Mouse (Mus musculus) brain, embryonic 14.5 days (tissue): Measurements from ENCODE around the gene Col8a2. TPM values are rescaled to one million over a fixed set of nuclear protein-coding genes. Genes with fewer than 3 reads are reported as not detected.

Experiments
- DNase-seq: peaks from one replicate; pipeline ENCODE4 v3.0.0-alpha.2; 2011; ENCODE audit warnings: low read depth
- CTCF ChIP-seq: fragments of 200-500 bp; IDR thresholded peaks from 2 replicates; pipeline ENCODE4 v1.5.1; 2012; ENCODE audit warnings: inconsistent platforms, mild to moderate bottlenecking, moderate library complexity, borderline replicate concordance; ENCODE audit not compliant: insufficient read depth, insufficient read length; ENCODE audit errors: extremely low read depth
- POLR2A ChIP-seq: fragments of 200-500 bp; IDR thresholded peaks from 2 replicates; pipeline ENCODE4 v1.6.1; 2012; ENCODE audit warnings: mild to moderate bottlenecking, inconsistent platforms, borderline replicate concordance; ENCODE audit not compliant: poor library complexity, insufficient read depth, insufficient read length, severe bottlenecking; ENCODE audit errors: extremely low read depth
- polyA plus RNA-seq: library from polyadenylated mRNA; depleted of rRNA; stranded (reverse); fragments of >200 nt; gene quantifications from 2 replicates; pipeline ENCODE4 v1.2.3, GENCODE M21; 2012

The Col8a2 gene
- polyA plus RNA-seq, 1 experiment: 6.4 TPM

DNA sequence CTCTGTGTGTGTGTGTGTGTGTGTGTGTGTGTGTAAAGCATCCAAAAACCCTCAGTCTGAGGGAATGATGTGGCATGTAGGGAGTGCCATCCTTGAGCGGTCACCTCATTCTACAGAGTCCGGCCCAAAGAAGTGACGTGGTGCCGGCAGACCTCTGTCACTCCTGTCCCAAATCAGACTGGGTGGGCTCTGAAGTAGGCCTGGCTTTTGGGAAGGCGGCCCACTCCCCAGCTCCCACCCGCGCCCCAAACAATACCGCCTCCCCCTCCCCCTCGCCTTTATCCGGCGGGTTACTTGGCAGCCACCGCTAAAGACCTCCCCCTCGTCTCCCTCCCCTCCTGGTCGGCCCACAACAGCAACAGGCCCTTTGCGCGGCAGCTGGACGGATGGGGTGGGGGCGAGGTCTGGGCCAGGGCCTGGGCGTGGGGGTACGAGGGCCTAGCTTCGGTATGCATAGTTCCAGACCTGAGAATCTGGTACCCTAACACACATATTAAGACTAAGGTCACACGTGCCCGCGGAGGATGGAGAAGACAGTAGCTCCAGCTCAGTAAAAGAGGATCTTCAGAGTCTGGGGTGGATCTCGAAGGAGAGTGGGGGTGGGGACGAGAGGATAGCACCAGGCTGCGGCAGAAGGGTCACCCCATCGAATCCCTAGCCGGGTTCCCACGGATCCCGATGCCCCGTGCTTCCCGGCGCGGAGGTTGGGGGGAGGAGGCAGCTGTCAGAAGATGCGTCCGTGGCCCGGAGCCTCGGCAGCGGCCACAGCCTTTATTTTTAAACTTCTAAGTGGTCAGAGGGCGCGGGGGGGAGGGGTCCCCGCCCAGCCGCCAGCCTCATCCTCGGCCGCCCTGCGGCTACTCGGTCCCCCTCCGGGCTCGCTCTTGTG is 31.2 kb upstream of the Col8a2 start:
- DNase-seq: peak; percentile 91
- no peak for TF ChIP-seq CTCF
- no peak for TF ChIP-seq POLR2A

- peak; percentile 94 for DNase-seq
- TF ChIP-seq CTCF: no peak
- peak; percentile 78; the same call in 1 of the 2 replicates for TF ChIP-seq POLR2A
Observed at GRCm38 (mm10) chr4:126256131-126256791, 30.3 kb upstream of the Col8a2 start, which contains the start of gene Map7d1. Gene Map7d1 (minus strand): TSS chr4:126256343.

GRCm38 (mm10) chr4:126256967-126257881 is 29.4 kb upstream of the Col8a2 start:
- TF ChIP-seq CTCF (no peak), POLR2A (no peak)

DNA sequence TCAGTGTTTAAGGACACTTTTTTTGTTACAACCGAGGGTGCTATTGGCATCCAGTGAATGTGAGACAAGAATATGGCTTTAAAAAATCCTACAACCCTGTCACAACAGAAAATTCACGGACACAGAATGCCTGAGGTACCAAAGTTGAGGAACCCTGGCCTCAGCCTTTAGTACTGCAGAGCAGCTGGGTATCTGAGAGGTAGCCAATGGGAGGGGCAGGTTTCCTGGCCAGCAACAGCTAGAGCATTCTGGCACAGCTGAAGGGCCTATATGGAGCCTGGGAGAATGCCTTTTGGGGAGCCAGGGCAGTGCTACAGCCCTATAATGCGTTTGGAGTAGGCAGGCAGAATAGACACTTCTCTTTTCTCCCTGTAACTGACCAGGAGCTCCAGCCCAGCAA is 27.5 kb upstream of the Col8a2 start:
- DNase-seq: peak; percentile 35
- TF ChIP-seq CTCF (no peak), POLR2A (no peak)

More at GRCm38 (mm10) chr4:126256967-126257881, 29.4 kb upstream of the Col8a2 start:
- DNase-seq: no peak

DNA sequence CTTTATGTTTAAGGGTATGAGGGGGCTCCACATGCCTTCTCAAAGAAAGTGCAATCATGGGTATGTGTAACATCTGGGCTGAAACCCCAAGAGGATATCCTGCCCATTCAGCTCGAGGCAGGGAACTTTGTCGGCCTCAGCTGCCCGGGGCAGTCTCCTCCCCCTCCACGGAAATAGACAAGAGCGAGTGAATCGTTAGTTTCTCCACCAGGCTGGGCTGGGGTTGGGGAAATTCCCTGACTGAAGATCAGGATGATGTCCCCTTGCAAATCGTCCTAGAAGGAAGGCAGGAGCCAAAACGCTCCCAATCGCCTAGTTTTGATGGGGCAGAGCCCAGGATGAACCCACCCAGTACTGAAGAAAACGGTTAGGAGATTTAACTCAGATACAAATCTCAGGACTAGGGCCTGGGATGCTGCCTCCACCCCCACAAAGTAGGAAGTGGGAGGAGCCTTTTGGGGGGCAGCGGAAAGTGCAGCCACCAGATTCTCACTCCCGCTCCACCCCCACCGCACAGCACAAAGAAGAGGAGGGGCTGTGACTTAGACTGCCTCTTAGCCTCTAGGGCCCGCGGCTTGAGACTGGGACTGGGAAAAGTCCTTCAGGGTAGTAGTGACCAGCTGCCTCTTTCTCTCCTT is 27.0 kb upstream of the Col8a2 start:
- peak; percentile 61 for DNase-seq
- TF ChIP-seq CTCF: no peak
- TF ChIP-seq POLR2A: no peak

- TF ChIP-seq CTCF: no peak
- no peak for TF ChIP-seq POLR2A
Observed at GRCm38 (mm10) chr4:126260520-126261201, 25.9 kb upstream of the Col8a2 start.

GRCm38 (mm10) chr4:126261266-126261665 is 25.3 kb upstream of the Col8a2 start:
- TF ChIP-seq POLR2A (no peak), CTCF (no peak)

More at GRCm38 (mm10) chr4:126260520-126261201, 25.9 kb upstream of the Col8a2 start:
- no peak for DNase-seq

DNA sequence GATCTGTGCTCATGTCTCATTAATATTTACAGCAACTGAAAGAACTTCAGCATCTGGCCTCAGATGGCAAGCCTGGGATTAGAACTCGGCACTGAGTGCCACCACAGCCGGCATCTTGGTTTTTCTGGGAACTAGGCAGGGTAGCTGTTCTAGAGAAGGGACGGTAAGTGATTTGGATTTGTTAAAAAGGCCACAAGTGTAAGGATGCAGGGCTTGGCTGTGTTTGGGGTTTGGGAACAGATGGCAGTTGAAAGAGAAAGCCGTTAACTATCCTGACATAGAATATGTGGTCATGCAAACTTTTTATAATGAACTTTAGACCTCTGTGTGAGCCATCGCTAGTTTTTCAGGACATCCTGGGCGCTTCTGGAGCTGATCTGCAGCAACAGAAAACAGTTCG is 24.9 kb upstream of the Col8a2 start:
- no peak for TF ChIP-seq CTCF
- TF ChIP-seq POLR2A: no peak
- DNase-seq: no peak

More at GRCm38 (mm10) chr4:126261266-126261665, 25.3 kb upstream of the Col8a2 start:
- DNase-seq: no peak

DNA sequence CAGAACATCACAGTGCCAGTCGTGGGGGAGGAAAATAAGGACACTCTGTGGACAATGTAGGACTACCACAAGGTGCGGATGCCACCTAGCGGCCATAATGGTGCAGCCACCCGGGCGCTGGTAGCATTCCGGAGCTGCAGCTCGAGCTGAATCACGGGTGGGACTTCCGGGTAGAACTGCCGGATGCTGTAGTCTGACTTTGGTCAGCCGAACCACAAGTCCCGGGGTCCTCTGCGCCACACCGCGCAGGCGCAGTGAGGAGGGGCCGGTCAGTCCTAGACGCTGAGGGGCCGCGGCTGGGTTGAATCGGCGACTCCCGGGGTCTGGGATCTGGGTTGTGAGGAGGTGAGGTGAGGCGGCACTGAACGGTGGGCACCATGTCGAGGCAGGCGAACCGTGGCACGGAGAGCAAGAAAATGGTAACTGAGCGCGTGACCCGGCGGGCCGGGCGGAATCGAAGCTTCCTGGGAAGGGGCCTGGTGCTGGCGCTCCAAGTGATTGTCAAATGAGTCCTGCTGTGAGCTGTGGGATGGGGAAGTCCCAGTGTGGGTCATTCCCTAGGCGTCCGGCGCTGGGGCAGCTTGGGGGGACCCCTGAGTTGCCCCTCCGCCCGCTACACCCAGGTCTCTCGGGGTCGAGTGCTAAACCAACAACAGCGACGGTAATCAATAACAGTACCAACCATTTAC is 24.3 kb upstream of the Col8a2 start, which contains the start of gene Trappc3:
Trappc3 (plus strand) TSS at position 207 of the 689 bp plus-strand sequence.
- peak; percentile 99 for DNase-seq
- TF ChIP-seq CTCF (peak; percentile 98), POLR2A (peak; percentile 56; the same call in 1 of the 2 replicates)
